In genomic region chr8:70880126-70880525, GRCm38 (mm10) we compare ENCODE assay signal across 9 mouse cellular contexts. TPM values are rescaled to one million over a fixed set of nuclear protein-coding genes. Genes with fewer than 3 reads are reported as not detected.
A peak's percentile ranks its signal among the peaks of the same experiment; 100 is the strongest.
DNase-seq lines count a peak whose midpoint lies in the region; ATAC-seq and TF ChIP-seq lines count a peak whose summit lies in the region.
"Had no signal": no experiment of that assay in that cellular context is flagged by ENCODE, and none has a peak within 500 bp of the region (broad histone marks: within the 10 kb centered on the region; RNA-seq: fewer than 3 reads in every experiment).

No protein-coding gene starts in this region.

- no peak overlapping the region for H3K4me3 ChIP-seq in embryonic fibroblast, embryonic 13.5 days (ENCODE audit: insufficient read depth, low read length)

- DNase-seq in left cerebral cortex, postnatal 4 days: peak; percentile 85
- DNase-seq in left cerebral cortex, adult 8-10 months (ENCODE audit: low spot score in 2 of 2): no peak
- peak; percentile 51 for DNase-seq in adrenal gland, postnatal 25 days
- peak; percentile 66 for DNase-seq in kidney, postnatal 10 days
- no peak for DNase-seq in ovary, postnatal 10 days (ENCODE audit: low spot score)
- DNase-seq in embryo, embryonic 10.5 days (ENCODE audit: low spot score): no peak

- H3K4me1 ChIP-seq in embryonic fibroblast, embryonic 13.5 days (ENCODE audit: control insufficient read depth, insufficient read depth, low read length): peaks cover 3% of the 10 kb centered on the region

- peak overlapping the region; percentile 84 for H3K27ac ChIP-seq in embryonic fibroblast, embryonic 13.5 days (ENCODE audit: insufficient read depth, low read length)

- no peak for TF ChIP-seq CTCF in embryonic fibroblast, embryonic 13.5 days (IDR thresholded peaks at IDR 0.05; ENCODE audit: borderline replicate concordance, insufficient read depth, low read length)

- intact Hi-C loops in left cerebral cortex, postnatal 4 days (cut with DNase I): no loop called here

- ATAC-seq in CD4-positive, CD25-positive, alpha-beta regulatory T cell, adult 4 months: no peak

- TF ChIP-seq POLR2A in embryonic fibroblast, embryonic 13.5 days (IDR thresholded peaks at IDR 0.05; ENCODE audit: low read depth, low read length): no peak

RNA-seq across cellular contexts. Expression of gene Ccdc124, which starts 6.4 kb away (rescaled TPM):
- total RNA-seq in left cerebral cortex, postnatal 4 days (2021): 10 to 100 TPM; 86.2 to 89.3 TPM
- 10 to 100 TPM; 76.5 to 94.5 (median 85.6) TPM for total RNA-seq in left cerebral cortex, adult 8-10 months (2022)
- total RNA-seq in adrenal gland, postnatal 25 days (2021): 54.6 and 57.5 TPM in 2 replicates
- polyA plus RNA-seq in embryonic fibroblast, embryonic 13.5 days (2011; ENCODE audit: insufficient read length, low read depth, missing spikeins): 31.1 and 32.3 TPM in 2 replicates
- 10 to 100 TPM; 61.0 to 62.7 TPM for polyA plus RNA-seq in CD4-positive, CD25-positive, alpha-beta regulatory T cell, adult 4 months (2017; shearing (Covaris generic))

RNA-seq across cellular contexts. Expression of gene Slc5a5, which starts 12.4 kb away (rescaled TPM):
- total RNA-seq in left cerebral cortex, postnatal 4 days (2021): 1 to 10 TPM; 4.4 to 4.5 TPM
- 10 to 100 TPM; 10.2 to 11.9 (median 11.5) TPM for total RNA-seq in left cerebral cortex, adult 8-10 months (2022)
- 0.09 TPM in 1 of 2 replicates, not detected in the other for total RNA-seq in adrenal gland, postnatal 25 days (2021)
- polyA plus RNA-seq in embryonic fibroblast, embryonic 13.5 days (2011; ENCODE audit: insufficient read length, low read depth, missing spikeins): 0.28 and 0.30 TPM in 2 replicates
- polyA plus RNA-seq in CD4-positive, CD25-positive, alpha-beta regulatory T cell, adult 4 months (2017; shearing (Covaris generic)): not detected
- total RNA-seq: liver, adult 2 months had no signal
- polyA plus RNA-seq: liver, adult 2 months had no signal

RNA-seq across cellular contexts. Expression of gene Kcnn1, which starts 17.1 kb away (rescaled TPM):
- 10 to 100 TPM; 29.6 to 48.2 TPM for total RNA-seq in left cerebral cortex, postnatal 4 days (2021)
- total RNA-seq in left cerebral cortex, adult 8-10 months (2022): 10 to 100 TPM; 15.7 to 28.6 (median 17.7) TPM
- 2.2 and 3.3 TPM in 2 replicates for total RNA-seq in adrenal gland, postnatal 25 days (2021)
- 1.7 and 2.7 TPM in 2 replicates for polyA plus RNA-seq in embryonic fibroblast, embryonic 13.5 days (2011; ENCODE audit: insufficient read length, low read depth, missing spikeins)
- not detected for polyA plus RNA-seq in CD4-positive, CD25-positive, alpha-beta regulatory T cell, adult 4 months (2017; shearing (Covaris generic))

RNA-seq across cellular contexts. Expression of gene Rpl18a, which starts 17.1 kb away (rescaled TPM):
- 1,000 to 10,000 TPM in 1 of 2 experiments, 100 to 1,000 TPM in 1; 955 to 1,024 TPM for total RNA-seq in left cerebral cortex, postnatal 4 days (2021)
- total RNA-seq in left cerebral cortex, adult 8-10 months (2022): 100 to 1,000 TPM; 653 to 769 (median 710) TPM
- total RNA-seq in adrenal gland, postnatal 25 days (2021): 1,315 and 1,410 TPM in 2 replicates
- polyA plus RNA-seq in embryonic fibroblast, embryonic 13.5 days (2011; ENCODE audit: insufficient read length, low read depth, missing spikeins): 1,792 and 1,906 TPM in 2 replicates
- polyA plus RNA-seq in CD4-positive, CD25-positive, alpha-beta regulatory T cell, adult 4 months (2017; shearing (Covaris generic)): over 10,000 TPM in 1 of 2 experiments, 1,000 to 10,000 TPM in 1; 9,999 to 11,110 TPM

RNA-seq across cellular contexts. Expression of gene Map1s, which starts 25.6 kb away (rescaled TPM):
- 10 to 100 TPM; 79.8 to 84.0 TPM for total RNA-seq in left cerebral cortex, postnatal 4 days (2021)
- 100 to 1,000 TPM in 1 of 4 experiments, 10 to 100 TPM in 3; 89.4 to 101 (median 91.1) TPM for total RNA-seq in left cerebral cortex, adult 8-10 months (2022)
- total RNA-seq in adrenal gland, postnatal 25 days (2021): 26.3 and 42.6 TPM in 2 replicates
- 24.2 and 27.8 TPM in 2 replicates for polyA plus RNA-seq in embryonic fibroblast, embryonic 13.5 days (2011; ENCODE audit: insufficient read length, low read depth, missing spikeins)
- 10 to 100 TPM; 13.8 to 17.2 TPM for polyA plus RNA-seq in CD4-positive, CD25-positive, alpha-beta regulatory T cell, adult 4 months (2017; shearing (Covaris generic))

Comparison
In these comparisons a context has a peak if more than half of its experiments do, and no peak if none do; other contexts are left out.
1. DNase-seq: peak in left cerebral cortex, postnatal 4 days (single experiment), adrenal gland, postnatal 25 days (single experiment) and kidney, postnatal 10 days (single experiment); none in left cerebral cortex, adult 8-10 months (0 of 2), ovary, postnatal 10 days (single experiment) and embryo, embryonic 10.5 days (single experiment).